Mouse (Mus musculus) natural killer cell, adult 2 months (primary cell): ENCODE results near the gene Gcdh.
A peak's percentile ranks its signal among the peaks of the same experiment; 100 is the strongest.

Source experiments
- DNase-seq, 2 experiments: peaks; one replicate each; pipeline ENCODE4 v3.0.0; 2022; ENCODE audit warnings: low spot score in 2 of 2

The Gcdh gene

GRCm38 (mm10) chr8:84872309-84872965, 21.3 kb downstream of the Gcdh start:
- peak; percentile 49 to 61 for DNase-seq

GRCm38 (mm10) chr8:84871376-84872308, 22.1 kb downstream of the Gcdh start, which contains the start of gene Syce2:
Syce2 (plus strand) TSS chr8:84872111.
- peak; percentile 69 to 86 for DNase-seq

- DNase-seq = peak; percentile 90 to 92
These were observed 36.8 kb downstream of the Gcdh start, which contains the start of gene Farsa for GRCm38 (mm10) chr8:84856864-84857441. Farsa (plus strand) TSS chr8:84856989.

- no peak for DNase-seq
These were observed 37.3 kb downstream of the Gcdh start for GRCm38 (mm10) chr8:84856434-84856833.

GRCm38 (mm10) chr8:84847684-84848435, 45.9 kb downstream of the Gcdh start:
- peak; percentile 13 to 23 for DNase-seq

- DNase-seq = peak; percentile 99 to 100
These were observed 46.8 kb downstream of the Gcdh start, which contains the start of gene Calr for GRCm38 (mm10) chr8:84846722-84847572. Calr (minus strand) TSS chr8:84846934.

GRCm38 (mm10) chr8:84846094-84846721, 47.5 kb downstream of the Gcdh start:
- DNase-seq = no peak

- peak; percentile 35 to 41 for DNase-seq
These were observed 48.2 kb downstream of the Gcdh start for GRCm38 (mm10) chr8:84845355-84846093.

- no peak for DNase-seq
These were observed 49.2 kb downstream of the Gcdh start for GRCm38 (mm10) chr8:84844397-84845070.

- DNase-seq = no peak
These were observed 52.2 kb downstream of the Gcdh start for GRCm38 (mm10) chr8:84841514-84841913.

GRCm38 (mm10) chr8:84840248-84840999, 53.3 kb downstream of the Gcdh start, which contains the start of gene Rad23a:
Rad23a (minus strand) TSS chr8:84840665.
- DNase-seq = peak; percentile 92 to 93

GRCm38 (mm10) chr8:84839875-84840247, 53.9 kb downstream of the Gcdh start:
- DNase-seq = no peak

GRCm38 (mm10) chr8:84839411-84839810, 54.3 kb downstream of the Gcdh start:
- no peak for DNase-seq

GRCm38 (mm10) chr8:84838513-84838912, 55.2 kb downstream of the Gcdh start:
- no peak for DNase-seq

- no peak for DNase-seq
These were observed 55.7 kb downstream of the Gcdh start for GRCm38 (mm10) chr8:84837912-84838470.

- DNase-seq = no peak
These were observed 56.4 kb downstream of the Gcdh start for GRCm38 (mm10) chr8:84837149-84837911.
